Mouse (Mus musculus): Measurements from ENCODE around the gene Oog2.
"Not testable (repeated sequence)": the region's sequence is repeated elsewhere in the genome, so short reads cannot be mapped to it uniquely, and the experiment has no call there.

Gene Oog2

GRCm38 (mm10) chr4:144190419-144190818, at the start of gene Oog2:
TSS of gene Oog2 (plus strand) at chr4:144190719.
- no peak for DNase-seq

GRCm38 (mm10) chr4:144162563-144162962, 28.0 kb upstream of the Oog2 start, which contains the start of gene Oog3:
TSS of gene Oog3 (minus strand) at chr4:144162663.
- DNase-seq: no peak

GRCm38 (mm10) chr4:144213218-144213617, 22.7 kb downstream of the Oog2 start, which contains the start of gene C87977:
TSS of gene C87977 (minus strand) at chr4:144213318.
- not testable (repeated sequence) for DNase-seq
